Mouse (Mus musculus): ENCODE results near the gene Rad23a. TPM values are rescaled to one million over a fixed set of nuclear protein-coding genes. Genes with fewer than 3 reads are reported as not detected.

The Rad23a gene
- polyA plus RNA-seq, 1 experiment from 2014 or later: 109 TPM

- Histone ChIP-seq H3K9me3 (ENCODE audit: control insufficient read depth, low read length) (no peaks in the 10 kb centered on the region), H3K4me3 (ENCODE audit: low read depth, low read length) (peak overlapping the region; percentile 22), H3K9ac (ENCODE audit: low read depth, low read length) (no peak overlapping the region), H3K4me1 (ENCODE audit: control insufficient read depth, insufficient read depth, low read length) (no peaks in the 10 kb centered on the region), H3K36me3 (ENCODE audit: control insufficient read depth, insufficient read depth, low read length) (no peaks in the 10 kb centered on the region), H3K27me3 (replicated peaks; ENCODE audit: control insufficient read depth, insufficient read depth, low read length) (no peaks in the 10 kb centered on the region), H3K4me2 (ENCODE audit: low read depth, low read length) (peak overlapping the region; percentile 46), H3K27ac (replicated peaks; ENCODE audit: low read depth, low read length) (no peak overlapping the region)
- 0% methylated on average over 11 of the region's 18 CpGs for WGBS
- ATAC-seq (ENCODE audit: low read depth) (peak; percentile 82), DNase-seq (ENCODE audit: low spot score) (peak; percentile 89)
Observed at GRCm38 (mm10) chr8:84823653-84824052, 16.8 kb downstream of the Rad23a start.

- no peaks in the 10 kb centered on the region for H3K9me3 ChIP-seq (ENCODE audit: control insufficient read depth, low read length)
- no peaks in the 10 kb centered on the region for H3K27me3 ChIP-seq (replicated peaks; ENCODE audit: control insufficient read depth, insufficient read depth, low read length)
- H3K36me3 ChIP-seq (ENCODE audit: control insufficient read depth, insufficient read depth, low read length): no peaks in the 10 kb centered on the region
- H3K4me3 ChIP-seq (ENCODE audit: low read depth, low read length): peak within 1 kb of the TSS; percentile 22
- no peaks in the 10 kb centered on the region for H3K4me1 ChIP-seq (ENCODE audit: control insufficient read depth, insufficient read depth, low read length)
- DNase-seq (ENCODE audit: low spot score): no peak
- WGBS: 45% methylated on average over 3 of the region's 3 CpGs
- no peak; the same call in 1 of the 2 replicates for ATAC-seq (ENCODE audit: low read depth)
- H3K9ac ChIP-seq (ENCODE audit: low read depth, low read length): no peak within 1 kb of the TSS
- no peak within 1 kb of the TSS for H3K27ac ChIP-seq (replicated peaks; ENCODE audit: low read depth, low read length)
- peak within 1 kb of the TSS; percentile 46 for H3K4me2 ChIP-seq (ENCODE audit: low read depth, low read length)
Observed at GRCm38 (mm10) chr8:84822723-84823122, 17.7 kb downstream of the Rad23a start, which contains the start of gene Dand5. Gene Dand5 (minus strand): TSS chr8:84822823.

- peaks cover 4% of the 10 kb centered on the region for H3K27me3 ChIP-seq (replicated peaks; ENCODE audit: control insufficient read depth, insufficient read depth, low read length)
- no peaks in the 10 kb centered on the region for H3K36me3 ChIP-seq (ENCODE audit: control insufficient read depth, insufficient read depth, low read length)
- WGBS: 74% methylated on average over 17 of the region's 17 CpGs
- H3K9ac ChIP-seq (ENCODE audit: low read depth, low read length): no peak overlapping the region
- ATAC-seq (ENCODE audit: low read depth) (no peak), DNase-seq (ENCODE audit: low spot score) (no peak)
- H3K4me2 ChIP-seq (ENCODE audit: low read depth, low read length): no peak overlapping the region
- H3K27ac ChIP-seq (replicated peaks; ENCODE audit: low read depth, low read length): no peak overlapping the region
- no peak overlapping the region for H3K4me3 ChIP-seq (ENCODE audit: low read depth, low read length)
- H3K4me1 ChIP-seq (ENCODE audit: control insufficient read depth, insufficient read depth, low read length): peaks cover 4% of the 10 kb centered on the region
- no peaks in the 10 kb centered on the region for H3K9me3 ChIP-seq (ENCODE audit: control insufficient read depth, low read length)
Observed at GRCm38 (mm10) chr8:84816117-84816516, 24.3 kb downstream of the Rad23a start.

GRCm38 (mm10) chr8:84815547-84815946 lies 24.9 kb downstream of the Rad23a start:
- 11% methylated on average over 9 of the region's 9 CpGs for WGBS
- Histone ChIP-seq H3K36me3 (ENCODE audit: control insufficient read depth, insufficient read depth, low read length) (no peaks in the 10 kb centered on the region), H3K9me3 (ENCODE audit: control insufficient read depth, low read length) (no peaks in the 10 kb centered on the region), H3K4me3 (ENCODE audit: low read depth, low read length) (no peak overlapping the region), H3K4me1 (ENCODE audit: control insufficient read depth, insufficient read depth, low read length) (peaks cover 8% of the 10 kb centered on the region), H3K4me2 (ENCODE audit: low read depth, low read length) (no peak overlapping the region), H3K27ac (replicated peaks; ENCODE audit: low read depth, low read length) (no peak overlapping the region), H3K9ac (ENCODE audit: low read depth, low read length) (no peak overlapping the region), H3K27me3 (replicated peaks; ENCODE audit: control insufficient read depth, insufficient read depth, low read length) (peaks cover 4% of the 10 kb centered on the region)
- peak; percentile 87 for DNase-seq (ENCODE audit: low spot score)
- ATAC-seq (ENCODE audit: low read depth): peak; percentile 71

- Histone ChIP-seq H3K9me3 (ENCODE audit: control insufficient read depth, low read length) (no peaks in the 10 kb centered on the region), H3K4me3 (ENCODE audit: low read depth, low read length) (no peak overlapping the region), H3K27ac (replicated peaks; ENCODE audit: low read depth, low read length) (no peak overlapping the region), H3K36me3 (ENCODE audit: control insufficient read depth, insufficient read depth, low read length) (no peaks in the 10 kb centered on the region), H3K27me3 (replicated peaks; ENCODE audit: control insufficient read depth, insufficient read depth, low read length) (peaks cover 4% of the 10 kb centered on the region), H3K9ac (ENCODE audit: low read depth, low read length) (no peak overlapping the region), H3K4me1 (ENCODE audit: control insufficient read depth, insufficient read depth, low read length) (peaks cover 9% of the 10 kb centered on the region), H3K4me2 (ENCODE audit: low read depth, low read length) (no peak overlapping the region)
- DNase-seq (ENCODE audit: low spot score) (no peak), ATAC-seq (ENCODE audit: low read depth) (no peak)
- 46% methylated on average over 18 of the region's 19 CpGs for WGBS
Observed at GRCm38 (mm10) chr8:84814555-84815441, 25.7 kb downstream of the Rad23a start.

- H3K4me1 ChIP-seq (ENCODE audit: control insufficient read depth, insufficient read depth, low read length): peaks cover 9% of the 10 kb centered on the region
- 81% methylated on average over 11 of the region's 11 CpGs for WGBS
- no peak overlapping the region for H3K4me3 ChIP-seq (ENCODE audit: low read depth, low read length)
- DNase-seq (ENCODE audit: low spot score) (no peak), ATAC-seq (ENCODE audit: low read depth) (no peak)
- H3K9me3 ChIP-seq (ENCODE audit: control insufficient read depth, low read length): no peaks in the 10 kb centered on the region
- H3K36me3 ChIP-seq (ENCODE audit: control insufficient read depth, insufficient read depth, low read length): no peaks in the 10 kb centered on the region
- H3K27ac ChIP-seq (replicated peaks; ENCODE audit: low read depth, low read length): no peak overlapping the region
- H3K27me3 ChIP-seq (replicated peaks; ENCODE audit: control insufficient read depth, insufficient read depth, low read length): peaks cover 4% of the 10 kb centered on the region
- no peak overlapping the region for H3K9ac ChIP-seq (ENCODE audit: low read depth, low read length)
- no peak overlapping the region for H3K4me2 ChIP-seq (ENCODE audit: low read depth, low read length)
Observed at GRCm38 (mm10) chr8:84814240-84814554, 26.3 kb downstream of the Rad23a start.

GRCm38 (mm10) chr8:84813830-84814229 lies 26.6 kb downstream of the Rad23a start:
- DNase-seq (ENCODE audit: low spot score): no peak
- 86% methylated on average over 3 of the region's 3 CpGs for WGBS
- Histone ChIP-seq H3K4me1 (ENCODE audit: control insufficient read depth, insufficient read depth, low read length) (peaks cover 9% of the 10 kb centered on the region), H3K9ac (ENCODE audit: low read depth, low read length) (no peak overlapping the region), H3K4me2 (ENCODE audit: low read depth, low read length) (no peak overlapping the region), H3K36me3 (ENCODE audit: control insufficient read depth, insufficient read depth, low read length) (no peaks in the 10 kb centered on the region), H3K9me3 (ENCODE audit: control insufficient read depth, low read length) (no peaks in the 10 kb centered on the region), H3K27me3 (replicated peaks; ENCODE audit: control insufficient read depth, insufficient read depth, low read length) (peaks cover 4% of the 10 kb centered on the region), H3K4me3 (ENCODE audit: low read depth, low read length) (no peak overlapping the region), H3K27ac (replicated peaks; ENCODE audit: low read depth, low read length) (no peak overlapping the region)
- no peak for ATAC-seq (ENCODE audit: low read depth)

- H3K4me3 ChIP-seq (ENCODE audit: low read depth, low read length): no peak overlapping the region
- H3K4me1 ChIP-seq (ENCODE audit: control insufficient read depth, insufficient read depth, low read length): peaks cover 9% of the 10 kb centered on the region
- no peak overlapping the region for H3K9ac ChIP-seq (ENCODE audit: low read depth, low read length)
- H3K27ac ChIP-seq (replicated peaks; ENCODE audit: low read depth, low read length): no peak overlapping the region
- H3K9me3 ChIP-seq (ENCODE audit: control insufficient read depth, low read length): no peaks in the 10 kb centered on the region
- H3K4me2 ChIP-seq (ENCODE audit: low read depth, low read length): no peak overlapping the region
- 0% methylated on average over 5 of the region's 5 CpGs for WGBS
- no peaks in the 10 kb centered on the region for H3K36me3 ChIP-seq (ENCODE audit: control insufficient read depth, insufficient read depth, low read length)
- DNase-seq (ENCODE audit: low spot score): peak; percentile 82
- peaks cover 4% of the 10 kb centered on the region for H3K27me3 ChIP-seq (replicated peaks; ENCODE audit: control insufficient read depth, insufficient read depth, low read length)
- peak; percentile 43 for ATAC-seq (ENCODE audit: low read depth)
Observed at GRCm38 (mm10) chr8:84813059-84813458, 27.4 kb downstream of the Rad23a start.

GRCm38 (mm10) chr8:84811303-84811702 lies 29.2 kb downstream of the Rad23a start:
- peak overlapping the region; percentile 38 for H3K4me3 ChIP-seq (ENCODE audit: low read depth, low read length)
- H3K4me2 ChIP-seq (ENCODE audit: low read depth, low read length): peak overlapping the region; percentile 70
- H3K27me3 ChIP-seq (replicated peaks; ENCODE audit: control insufficient read depth, insufficient read depth, low read length): peaks cover 4% of the 10 kb centered on the region
- DNase-seq (ENCODE audit: low spot score) (no peak), ATAC-seq (ENCODE audit: low read depth) (no peak)
- H3K9me3 ChIP-seq (ENCODE audit: control insufficient read depth, low read length): no peaks in the 10 kb centered on the region
- H3K27ac ChIP-seq (replicated peaks; ENCODE audit: low read depth, low read length): 0 out of 2 replicates have a peak overlapping the region, but pooled peaks have one; percentile 39
- 26% methylated on average over 10 of the region's 10 CpGs for WGBS
- H3K36me3 ChIP-seq (ENCODE audit: control insufficient read depth, insufficient read depth, low read length): no peaks in the 10 kb centered on the region
- H3K4me1 ChIP-seq (ENCODE audit: control insufficient read depth, insufficient read depth, low read length): peaks cover 9% of the 10 kb centered on the region
- H3K9ac ChIP-seq (ENCODE audit: low read depth, low read length): peak overlapping the region; percentile 52

All from embryonic facial prominence, embryonic 14.5 days (tissue).